Mouse (Mus musculus) embryonic fibroblast, embryonic 13.5 days (primary cell): ENCODE data around the gene Mbd3.

ENCODE experiments used
- CTCF ChIP-seq: IDR thresholded peaks from 2 replicates; pipeline ENCODE4 v1.5.1; 2011; ENCODE audit warnings: mild to moderate bottlenecking, control low read depth, low read length, moderate library complexity, borderline replicate concordance; ENCODE audit not compliant: insufficient read depth
- POLR2A ChIP-seq: IDR thresholded peaks from 2 replicates; pipeline ENCODE4 v1.6.1; 2011; ENCODE audit warnings: low read depth, mild to moderate bottlenecking, control low read depth, low read length, moderate library complexity

- TF ChIP-seq POLR2A = no peak
- TF ChIP-seq CTCF = no peak
Observed at GRCm38 (mm10) chr10:80356737-80357136, 42.6 kb downstream of the Mbd3 start.
